Mouse (Mus musculus) ES-E14 (cell line): ENCODE results near the gene Ndufb10.
"Not testable (repeated sequence)": the region's sequence is repeated elsewhere in the genome, so short reads cannot be mapped to it uniquely, and the experiment has no call there.

Experiments
- CHD2 ChIP-seq: IDR thresholded peaks from 2 replicates; pipeline ENCODE4 v1.6.1; 2014; ENCODE audit warnings: mild to moderate bottlenecking, low read depth, low read length, inconsistent platforms
- MAFK ChIP-seq: IDR thresholded peaks from 2 replicates; pipeline ENCODE4 v1.6.1; 2014; ENCODE audit warnings: mild to moderate bottlenecking, low read depth, low read length, inconsistent platforms; ENCODE audit not compliant: insufficient read depth
- ZC3H11A ChIP-seq: IDR thresholded peaks from 2 replicates; pipeline ENCODE4 v1.6.1; 2012; ENCODE audit warnings: low read depth, mild to moderate bottlenecking, inconsistent platforms, low read length, borderline replicate concordance
- ZNF384 ChIP-seq: IDR thresholded peaks from 2 replicates; pipeline ENCODE4 v1.6.1; 2012; ENCODE audit warnings: low read depth, low read length, inconsistent platforms

DNA sequence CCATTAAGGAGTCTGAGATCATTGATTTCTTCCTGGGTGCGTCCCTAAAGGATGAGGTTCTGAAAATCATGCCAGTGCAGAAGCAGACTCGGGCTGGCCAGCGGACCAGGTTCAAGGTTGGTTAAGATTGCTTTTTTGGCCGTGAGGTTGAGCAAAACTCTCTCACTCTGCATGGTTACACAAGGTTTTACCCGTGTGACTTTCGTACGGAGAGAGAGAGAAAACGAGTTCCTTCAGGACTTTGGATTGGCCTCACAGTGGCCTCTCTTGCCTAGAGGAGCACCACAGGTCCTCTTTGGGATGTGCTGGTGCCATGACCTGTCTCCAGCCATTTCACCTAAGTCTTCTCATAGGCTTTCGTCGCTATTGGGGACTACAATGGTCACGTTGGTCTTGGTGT lies 3.7 kb downstream of the Ndufb10 start:
- not testable (repeated sequence) for TF ChIP-seq ZNF384, CHD2, MAFK, ZC3H11A
